Mouse (Mus musculus) lung, postnatal 0 days (tissue): ENCODE results near the gene Cftr.

Experiments used
- CTCF ChIP-seq: IDR thresholded peaks from 2 replicates; pipeline ENCODE4 v1.5.1; 2016; ENCODE audit warnings: antibody characterized with exemption, mild to moderate bottlenecking
- EP300 ChIP-seq: IDR thresholded peaks from 2 replicates; pipeline ENCODE4 v1.6.1; 2016; ENCODE audit warnings: antibody characterized with exemption, mild to moderate bottlenecking, control low read depth

DNA sequence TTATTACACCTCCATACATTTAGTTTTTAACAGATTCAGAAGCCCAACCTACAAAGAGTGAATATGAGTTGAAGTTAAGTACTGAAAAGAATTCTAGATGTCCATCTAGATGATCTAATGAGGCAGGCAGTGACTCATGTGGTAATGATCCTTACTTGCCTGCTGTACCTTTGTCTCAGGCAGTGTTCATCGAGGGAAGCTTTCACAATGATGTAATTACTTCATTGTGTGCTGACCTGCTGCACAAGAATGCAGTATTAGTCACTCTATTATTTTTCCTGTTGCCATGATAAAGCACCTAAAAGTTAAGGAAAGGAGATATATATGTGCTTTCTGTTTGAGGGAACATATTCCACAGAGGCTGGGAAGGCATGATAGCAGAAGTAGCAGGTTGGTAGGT is 100.5 kb downstream of the Cftr start:
- TF ChIP-seq CTCF (no peak), EP300 (0 out of 2 replicates have a peak, but pooled peaks have one; percentile 27)
